Mouse (Mus musculus): ENCODE measurements around the gene Tent5c. TPM values are rescaled to one million over a fixed set of nuclear protein-coding genes. Genes with fewer than 3 reads are reported as not detected.

The Tent5c gene
- total RNA-seq (2021) = 39.4 and 51.7 TPM in 2 replicates
- long read RNA-seq, experiment 1, full-length matches to known transcripts = 5 of 10 reads
- long read RNA-seq, experiment 1, partial matches to known transcripts = 0 of 10 reads
- long read RNA-seq, experiment 1, other reads (novel, unspliced or antisense) = 5 of 10 reads
- long read RNA-seq, experiment 2, full-length matches to known transcripts = 4 of 19 reads
- long read RNA-seq, experiment 2, partial matches to known transcripts = 0 of 19 reads
- long read RNA-seq, experiment 2, other reads (novel, unspliced or antisense) = 15 of 19 reads

DNA sequence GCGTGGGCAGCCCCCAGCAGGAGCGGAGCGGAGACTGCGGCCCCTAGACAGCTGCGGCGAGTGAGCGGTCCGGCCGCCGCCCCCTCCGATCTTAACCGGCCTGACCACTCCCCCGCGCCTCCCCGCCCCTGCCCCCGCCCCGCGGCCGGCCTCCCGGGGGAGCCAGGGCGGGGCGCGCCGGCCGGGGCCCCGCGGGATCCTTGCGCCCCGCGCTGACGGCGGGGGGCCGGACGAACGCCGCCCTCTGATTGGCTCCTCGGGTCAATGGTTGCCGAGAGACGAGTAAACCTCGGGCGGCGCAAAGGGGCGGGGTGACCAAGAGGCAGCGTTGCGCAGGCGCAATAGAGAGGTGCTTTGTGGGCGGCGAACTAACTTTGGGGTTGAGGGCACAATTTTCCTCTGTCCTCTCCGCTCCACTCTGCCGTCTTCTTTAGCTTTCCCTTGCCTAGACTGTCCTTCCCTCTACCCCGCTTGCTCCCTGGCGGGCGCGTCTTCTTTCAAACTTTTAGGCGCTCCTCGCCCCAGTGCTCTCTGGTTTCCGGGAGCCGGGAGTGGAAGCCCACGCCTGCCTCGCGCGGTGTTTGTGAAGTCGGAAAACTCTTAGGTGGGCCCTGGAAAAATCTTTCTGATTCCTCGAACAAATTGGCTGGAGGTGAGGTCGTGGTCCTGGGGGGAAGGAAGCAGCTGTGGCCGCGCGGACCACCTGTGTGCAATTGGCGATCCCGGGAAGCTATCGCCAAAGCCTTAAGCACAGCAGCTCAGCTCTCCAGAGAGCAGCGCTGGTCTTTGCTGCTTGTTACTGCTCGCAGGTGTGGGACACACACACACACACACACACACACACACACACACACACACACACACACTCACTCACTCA lies at the start of gene Tent5c:
Gene Tent5c (minus strand): TSS at position 192 of the 877 bp plus-strand sequence.
- DNase-seq = peak; percentile 99

GRCm38 (mm10) chr3:100536686-100537085 lies 47.6 kb upstream of the Tent5c start:
- DNase-seq = no peak

DNA sequence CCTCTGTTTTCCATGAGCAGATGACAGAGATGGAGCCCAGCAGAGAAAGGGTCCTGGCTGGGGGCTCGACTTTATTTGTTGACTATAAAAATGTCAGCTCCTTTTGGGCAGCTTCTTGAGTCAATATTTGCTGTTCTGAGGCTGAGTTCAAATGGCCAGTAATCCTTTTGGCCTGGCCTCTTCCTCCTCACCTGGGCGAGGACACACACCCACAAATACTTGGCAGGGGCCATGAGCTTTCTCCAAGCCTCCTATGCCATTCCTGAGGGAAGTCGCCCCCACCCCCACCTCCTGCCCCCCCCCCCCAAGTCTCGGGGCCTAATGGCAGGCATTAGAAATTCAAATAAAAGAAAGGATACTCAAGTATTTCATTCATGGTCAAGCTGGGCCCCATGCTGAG lies 46.8 kb upstream of the Tent5c start:
- DNase-seq = no peak

DNA sequence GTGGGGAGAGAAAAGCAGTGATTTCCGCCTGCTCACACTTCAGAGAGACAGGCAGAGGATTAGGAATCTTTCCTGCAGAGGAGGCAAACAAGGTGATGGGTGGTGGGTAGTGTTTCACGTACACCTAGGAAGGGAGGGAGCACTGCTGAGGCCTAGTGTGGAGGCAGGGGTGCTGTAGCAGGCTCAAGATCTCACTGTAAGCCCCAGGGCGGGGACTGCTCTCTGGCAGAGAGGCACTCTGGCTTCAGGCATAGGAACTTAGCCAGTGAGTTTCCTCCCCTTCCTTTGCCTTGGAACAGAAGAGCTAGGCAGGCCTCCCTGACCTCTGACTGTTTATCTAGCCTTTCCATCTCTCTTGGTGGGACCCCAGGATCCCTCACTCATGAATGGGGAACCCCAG lies 46.2 kb upstream of the Tent5c start:
- no peak for DNase-seq

GRCm38 (mm10) chr3:100534394-100534793 lies 45.3 kb upstream of the Tent5c start:
- DNase-seq = no peak

GRCm38 (mm10) chr3:100533429-100533828 lies 44.3 kb upstream of the Tent5c start:
- no peak for DNase-seq

GRCm38 (mm10) chr3:100530919-100531318 lies 41.8 kb upstream of the Tent5c start:
- no peak for DNase-seq

- no peak for DNase-seq
These were observed 41.2 kb upstream of the Tent5c start for GRCm38 (mm10) chr3:100530244-100530788.

DNA sequence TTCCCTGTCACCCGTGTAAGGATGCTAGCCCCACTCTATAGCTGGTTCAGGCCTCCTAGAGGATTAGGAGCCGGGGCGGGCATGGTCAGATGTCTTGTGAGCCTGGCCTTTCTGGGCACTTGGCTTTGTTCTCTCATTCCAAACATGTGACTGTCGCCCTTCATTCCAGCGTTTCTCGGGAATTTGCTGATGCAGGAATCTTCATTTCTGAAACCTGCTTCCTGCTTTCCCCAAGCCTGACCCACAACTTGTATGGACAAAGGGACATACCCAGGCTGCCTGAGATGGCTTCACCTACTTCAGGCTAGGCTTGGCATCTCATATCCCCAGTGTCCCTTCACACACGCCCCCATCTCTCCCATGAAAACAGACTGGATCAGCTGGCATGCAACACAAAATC lies 33.5 kb upstream of the Tent5c start:
- no peak for DNase-seq

GRCm38 (mm10) chr3:100521626-100522025 lies 32.5 kb upstream of the Tent5c start:
- DNase-seq = no peak

- DNase-seq = no peak
These were observed 26.6 kb upstream of the Tent5c start for GRCm38 (mm10) chr3:100515754-100516141.

GRCm38 (mm10) chr3:100515093-100515753 lies 26.1 kb upstream of the Tent5c start:
- DNase-seq = no peak

- no peak for DNase-seq
These were observed 18.1 kb upstream of the Tent5c start for GRCm38 (mm10) chr3:100507174-100507573.

GRCm38 (mm10) chr3:100506715-100507114 lies 17.6 kb upstream of the Tent5c start:
- DNase-seq = no peak

DNA sequence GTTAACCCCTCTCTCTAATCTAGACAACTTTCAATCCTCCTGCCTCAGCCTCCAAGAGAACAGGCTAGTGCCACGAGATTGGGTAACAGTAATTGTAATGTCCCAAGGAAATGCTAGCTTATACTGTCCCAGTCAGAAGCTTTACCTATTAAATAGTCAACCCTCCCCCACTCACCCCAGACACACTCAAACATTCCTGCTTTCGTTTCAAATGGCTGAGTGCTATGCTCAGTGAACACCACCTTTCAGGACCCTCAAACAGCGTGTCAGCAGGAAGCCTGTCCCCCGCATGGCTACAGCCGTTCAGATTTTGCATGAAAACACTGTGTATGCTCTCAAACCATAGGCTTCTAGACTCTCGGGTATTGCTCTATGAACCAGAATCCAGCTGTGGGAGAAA lies 14.8 kb upstream of the Tent5c start:
- no peak for DNase-seq

- no peak for DNase-seq
These were observed 13.4 kb upstream of the Tent5c start for GRCm38 (mm10) chr3:100502516-100502915.

- DNase-seq = no peak
These were observed 12.8 kb upstream of the Tent5c start for GRCm38 (mm10) chr3:100501899-100502298.

DNA sequence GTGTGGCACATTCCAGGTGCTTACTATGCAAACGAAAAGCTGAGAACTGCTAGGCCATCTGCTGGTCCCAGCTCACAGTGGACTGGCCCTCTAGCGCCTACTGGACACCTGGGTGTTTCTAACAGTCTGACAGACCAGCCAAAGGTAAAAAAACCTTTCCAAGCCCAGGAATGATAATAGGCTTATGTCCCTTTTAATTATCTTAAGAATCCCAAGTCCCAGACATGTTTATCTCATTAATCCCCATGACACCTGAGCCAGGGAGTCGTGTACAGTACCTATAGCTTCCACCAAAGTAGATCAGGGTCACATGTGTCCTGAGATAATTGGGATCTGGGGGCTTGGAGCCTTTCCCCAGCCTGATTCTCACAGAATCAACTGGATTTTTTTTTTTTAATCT lies 7.0 kb upstream of the Tent5c start:
- no peak for DNase-seq

GRCm38 (mm10) chr3:100495456-100495855 lies 6.3 kb upstream of the Tent5c start:
- no peak for DNase-seq

- DNase-seq = no peak
These were observed 5.8 kb upstream of the Tent5c start for GRCm38 (mm10) chr3:100494912-100495311.

- no peak for DNase-seq
These were observed 831 bp upstream of the Tent5c start for GRCm38 (mm10) chr3:100490010-100490300.

- peak; percentile 88 for DNase-seq
These were observed 632 bp downstream of the Tent5c start for GRCm38 (mm10) chr3:100488251-100489132.
